Mouse (Mus musculus) myocyte (in vitro differentiated cells): ENCODE data around the gene Rrnad1. TPM values are rescaled to one million over a fixed set of nuclear protein-coding genes. Genes with fewer than 3 reads are reported as not detected.

ENCODE experiments used
- H3K27me3 ChIP-seq: one replicate; pipeline ENCODE4 v1.6.1; 2011; ENCODE audit not compliant: control insufficient read depth, insufficient read depth, insufficient read length
- H3K36me3 ChIP-seq: one replicate; pipeline ENCODE4 v1.6.1; 2011; ENCODE audit not compliant: control insufficient read depth, insufficient read depth
- H3K4me2 ChIP-seq: one replicate; pipeline ENCODE4 v1.6.1; 2011; ENCODE audit warnings: low read depth, control low read depth
- H3K4me3 ChIP-seq: one replicate; pipeline ENCODE4 v1.5.1; 2011; ENCODE audit warnings: mild to moderate bottlenecking, control low read depth, moderate library complexity
- H3K79me2 ChIP-seq: one replicate; pipeline ENCODE4 v1.6.1; 2011; ENCODE audit not compliant: control insufficient read depth, insufficient read depth
- H3ac ChIP-seq: one replicate; pipeline ENCODE4 v1.6.1; 2011; ENCODE audit not compliant: control insufficient read depth, insufficient read length
- CEBPB ChIP-seq: IDR thresholded peaks from 2 replicates; pipeline ENCODE4 v1.6.1; 2011; ENCODE audit warnings: mild to moderate bottlenecking, moderate library complexity; ENCODE audit not compliant: poor library complexity, insufficient read depth, severe bottlenecking
- E2F4 ChIP-seq: IDR thresholded peaks from one replicate; pipeline ENCODE4 v1.6.1; 2011; ENCODE audit warnings: mild to moderate bottlenecking, control low read depth, moderate library complexity; ENCODE audit not compliant: insufficient read depth
- MAX ChIP-seq: IDR thresholded peaks from one replicate; pipeline ENCODE4 v1.6.1; 2011; ENCODE audit warnings: low read depth, mild to moderate bottlenecking, control low read depth
- MYOD1 ChIP-seq, 3 experiments: IDR thresholded peaks; one replicate each; pipeline ENCODE4 v1.6.1; 2011; ENCODE audit warnings: control low read depth in 2 of 3, low read depth in 2 of 3, mild to moderate bottlenecking in 2 of 3, moderate library complexity in 1 of 3; ENCODE audit not compliant: insufficient read length in 2 of 3, control insufficient read depth in 1 of 3
- MYOG ChIP-seq, 3 experiments: IDR thresholded peaks; one replicate each; pipeline ENCODE4 v1.6.1; 2011; ENCODE audit warnings: control low read depth in 2 of 3, low read depth in 2 of 3, mild to moderate bottlenecking in 2 of 3; ENCODE audit not compliant: insufficient read length in 2 of 3, control insufficient read depth in 1 of 3, insufficient read depth in 1 of 3
- POLR2A ChIP-seq: IDR thresholded peaks from one replicate; pipeline ENCODE4 v1.6.1; 2011; ENCODE audit warnings: low read depth, mild to moderate bottlenecking, control low read depth, moderate library complexity; ENCODE audit not compliant: insufficient read length
- POLR2AphosphoS2 ChIP-seq: IDR thresholded peaks from one replicate; pipeline ENCODE4 v1.6.1; 2011; ENCODE audit warnings: low read depth, control low read depth; ENCODE audit not compliant: insufficient read length
- REST ChIP-seq: IDR thresholded peaks from one replicate; pipeline ENCODE4 v1.6.1; 2011; ENCODE audit warnings: mild to moderate bottlenecking, control low read depth, moderate library complexity; ENCODE audit not compliant: insufficient read depth, insufficient read length
- SRF ChIP-seq: IDR thresholded peaks from one replicate; pipeline ENCODE4 v1.6.1; 2011; ENCODE audit warnings: low read depth; ENCODE audit not compliant: control insufficient read depth, insufficient read length
- TCF12 ChIP-seq: IDR thresholded peaks from one replicate; pipeline ENCODE4 v1.6.1; 2011; ENCODE audit warnings: mild to moderate bottlenecking, control low read depth; ENCODE audit not compliant: poor library complexity, insufficient read depth, severe bottlenecking
- TCF3 ChIP-seq: IDR thresholded peaks from one replicate; pipeline ENCODE4 v1.6.1; 2011; ENCODE audit warnings: low read depth, control low read depth; ENCODE audit not compliant: insufficient read length
- USF1 ChIP-seq: IDR thresholded peaks from one replicate; pipeline ENCODE4 v1.6.1; 2011; ENCODE audit warnings: low read depth, mild to moderate bottlenecking, control low read depth, moderate library complexity
- polyA plus RNA-seq: library from polyadenylated mRNA; unstranded; fragments of >200 nt; fragmentation: generic; extraction: Trizol; gene quantifications from one replicate; pipeline ENCODE4 v1.2.1, GENCODE M21; 2012; ENCODE audit warnings: missing spikeins

The Rrnad1 gene
- polyA plus RNA-seq, 1 experiment: 7.0 TPM

- H3ac ChIP-seq: no peak overlapping the region
- H3K4me3 ChIP-seq: no peak overlapping the region
- H3K36me3 ChIP-seq: peaks cover 38% of the 10 kb centered on the region
- H3K4me2 ChIP-seq: peak overlapping the region; percentile 30
- peaks cover 55% of the 10 kb centered on the region for H3K79me2 ChIP-seq
- no peaks in the 10 kb centered on the region for H3K27me3 ChIP-seq
- TF ChIP-seq TCF12 (no peak), E2F4 (no peak), POLR2A (no peak), POLR2AphosphoS2 (no peak), CEBPB (no peak), USF1 (no peak), SRF (no peak), TCF3 (no peak), MYOG (IDR thresholded peaks at IDR 0.05; ENCODE audit: control insufficient read depth in 1 of 3, insufficient read depth in 1 of 3, insufficient read length in 2 of 3, low read depth in 2 of 3) (no peak), REST (no peak), MYOD1 (IDR thresholded peaks at IDR 0.05; ENCODE audit: control insufficient read depth in 1 of 3, insufficient read length in 2 of 3, low read depth in 2 of 3) (no peak), MAX (no peak)
Observed at GRCm38 (mm10) chr3:87935776-87936175, 5.3 kb upstream of the Rrnad1 start.

GRCm38 (mm10) chr3:87935201-87935600, 4.7 kb upstream of the Rrnad1 start:
- Histone ChIP-seq H3K36me3 (peaks cover 35% of the 10 kb centered on the region), H3K4me3 (no peak overlapping the region), H3K79me2 (peaks cover 60% of the 10 kb centered on the region), H3K27me3 (no peaks in the 10 kb centered on the region), H3ac (no peak overlapping the region), H3K4me2 (no peak overlapping the region)
- TF ChIP-seq E2F4: no peak
- TF ChIP-seq CEBPB: no peak
- TF ChIP-seq MYOG (IDR thresholded peaks at IDR 0.05; ENCODE audit: control insufficient read depth in 1 of 3, insufficient read depth in 1 of 3, insufficient read length in 2 of 3, low read depth in 2 of 3): no peak
- no peak for TF ChIP-seq POLR2AphosphoS2
- TF ChIP-seq REST: no peak
- no peak for TF ChIP-seq MAX
- TF ChIP-seq USF1: no peak
- no peak for TF ChIP-seq TCF3
- TF ChIP-seq TCF12: no peak
- no peak for TF ChIP-seq SRF
- no peak for TF ChIP-seq MYOD1 (IDR thresholded peaks at IDR 0.05; ENCODE audit: control insufficient read depth in 1 of 3, insufficient read length in 2 of 3, low read depth in 2 of 3)
- no peak for TF ChIP-seq POLR2A

- Histone ChIP-seq H3K4me3 (no peak overlapping the region), H3K27me3 (no peaks in the 10 kb centered on the region), H3K79me2 (peaks cover 64% of the 10 kb centered on the region), H3K4me2 (no peak overlapping the region), H3ac (no peak overlapping the region), H3K36me3 (peaks cover 32% of the 10 kb centered on the region)
- TF ChIP-seq E2F4: no peak
- no peak for TF ChIP-seq MYOD1 (IDR thresholded peaks at IDR 0.05; ENCODE audit: control insufficient read depth in 1 of 3, insufficient read length in 2 of 3, low read depth in 2 of 3)
- no peak for TF ChIP-seq MYOG (IDR thresholded peaks at IDR 0.05; ENCODE audit: control insufficient read depth in 1 of 3, insufficient read depth in 1 of 3, insufficient read length in 2 of 3, low read depth in 2 of 3)
- no peak for TF ChIP-seq TCF12
- TF ChIP-seq TCF3: no peak
- TF ChIP-seq POLR2A: no peak
- TF ChIP-seq CEBPB: no peak
- no peak for TF ChIP-seq REST
- TF ChIP-seq MAX: no peak
- TF ChIP-seq POLR2AphosphoS2: no peak
- no peak for TF ChIP-seq USF1
- no peak for TF ChIP-seq SRF
Observed at GRCm38 (mm10) chr3:87934501-87934900, 4.0 kb upstream of the Rrnad1 start.

GRCm38 (mm10) chr3:87934026-87934425, 3.5 kb upstream of the Rrnad1 start:
- Histone ChIP-seq H3K36me3 (peaks cover 28% of the 10 kb centered on the region), H3ac (no peak overlapping the region), H3K4me2 (peak overlapping the region; percentile 35), H3K27me3 (no peaks in the 10 kb centered on the region), H3K79me2 (peaks cover 69% of the 10 kb centered on the region), H3K4me3 (no peak overlapping the region)
- TF ChIP-seq MYOG (IDR thresholded peaks at IDR 0.05; ENCODE audit: control insufficient read depth in 1 of 3, insufficient read depth in 1 of 3, insufficient read length in 2 of 3, low read depth in 2 of 3) (no peak), USF1 (no peak), MAX (no peak), CEBPB (no peak), REST (no peak), TCF3 (no peak), POLR2A (no peak), E2F4 (no peak)
